Mouse (Mus musculus) midbrain, postnatal 0 days (tissue): ENCODE results near the gene Nktr. TPM values are rescaled to one million over a fixed set of nuclear protein-coding genes. Genes with fewer than 3 reads are reported as not detected.
A peak's percentile ranks its signal among the peaks of the same experiment; 100 is the strongest.

Experiments used
- ATAC-seq: fragments of 200-750 bp; cut with Nextera tagmentation; 2 replicates; pipeline ENCODE4 v1.8.0; 2017; ENCODE audit warnings: moderate number of reproducible peaks, mild to moderate bottlenecking, moderate TSS enrichment, moderate library complexity; ENCODE audit not compliant: low FRiP score
- DNase-seq: peaks from one replicate; pipeline ENCODE4 v3.0.0-alpha.2; 2015; ENCODE audit warnings: low spot score
- H3K27ac ChIP-seq: fragments of 300-500 bp; sonication (generic); 2 replicates; pipeline ENCODE4 v1.5.1; 2014; ENCODE audit warnings: low read depth, mild to moderate bottlenecking, low read length, mixed read lengths
- H3K27me3 ChIP-seq: fragments of 300-500 bp; sonication (generic); 2 replicates; pipeline ENCODE4 v1.6.1; 2014; ENCODE audit warnings: low read length, control low read depth, mixed read lengths; ENCODE audit not compliant: insufficient read depth
- H3K36me3 ChIP-seq: fragments of 300-500 bp; sonication (generic); 2 replicates; pipeline ENCODE4 v1.6.1; 2014; ENCODE audit warnings: low read length, control low read depth, mixed read lengths; ENCODE audit not compliant: insufficient read depth
- H3K4me1 ChIP-seq: fragments of 300-500 bp; sonication (generic); 2 replicates; pipeline ENCODE4 v1.6.1; 2014; ENCODE audit warnings: mild to moderate bottlenecking, control low read depth, antibody characterized with exemption, low read length, mixed read lengths; ENCODE audit not compliant: insufficient read depth
- H3K4me2 ChIP-seq: fragments of 300-500 bp; sonication (generic); 2 replicates; pipeline ENCODE4 v1.6.1; 2014; ENCODE audit warnings: low read depth, mild to moderate bottlenecking, low read length, mixed read lengths; ENCODE audit not compliant: poor library complexity, severe bottlenecking
- H3K4me3 ChIP-seq: fragments of 300-500 bp; sonication (generic); 2 replicates; pipeline ENCODE4 v1.5.1; 2014; ENCODE audit warnings: low read depth, mild to moderate bottlenecking, low read length, moderate library complexity
- H3K9ac ChIP-seq: fragments of 300-500 bp; sonication (generic); replicated peaks from 2 replicates; pipeline ENCODE4 v1.6.1; 2014; ENCODE audit warnings: mild to moderate bottlenecking, low read length, moderate library complexity, mixed read lengths; ENCODE audit not compliant: poor library complexity, severe bottlenecking
- H3K9me3 ChIP-seq: fragments of 300-500 bp; sonication (generic); 2 replicates; pipeline ENCODE4 v1.6.1; 2016; ENCODE audit warnings: low read length, control low read depth
- CTCF ChIP-seq: IDR thresholded peaks from 2 replicates; pipeline ENCODE4 v1.5.1; 2016; ENCODE audit warnings: antibody characterized with exemption, mild to moderate bottlenecking
- WGBS: fragments of 180-500 bp; shearing (Covaris S2); extraction: QIAGEN DNeasy Blood & Tissue Kit; methylation state at CpG from one replicate; pipeline ENCODE4 v1.1.7; 2014; 5-methylcytosine and 5-hydroxymethylcytosine counted together
- polyA plus RNA-seq: library from polyadenylated mRNA; unstranded; fragments of >200 nt; fragmentation: Nextera tagmentation; extraction: Ambion mirVana; gene quantifications from 2 replicates; pipeline ENCODE4 v1.2.1, GENCODE M21; 2015
- total RNA-seq: library from RNA; depleted of rRNA; stranded (reverse); fragments of >200 nt; gene quantifications from 2 replicates; pipeline ENCODE4 v1.2.3, GENCODE M21; 2014

The Nktr gene
- total and polyA plus RNA-seq, 2 experiments from 2014 or later: 50.7 to 71.4 TPM

DNA sequence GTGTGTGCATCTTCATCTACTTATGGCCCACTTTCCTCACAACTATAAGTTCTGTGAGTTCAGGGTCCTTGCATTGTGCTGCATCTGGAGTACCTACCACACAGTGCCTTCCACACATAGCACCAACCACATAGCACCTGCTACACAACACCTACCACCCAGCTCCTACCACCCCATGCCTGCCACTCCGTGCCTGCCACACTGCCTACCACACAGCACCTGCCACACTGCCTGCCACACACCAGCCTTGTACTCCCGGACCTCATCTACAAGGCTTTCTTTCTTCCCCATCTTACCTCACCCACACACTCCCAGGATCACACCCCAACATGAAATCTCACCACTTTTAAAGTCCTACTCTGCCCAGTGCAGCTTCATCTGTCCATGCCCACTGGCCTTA, 67.4 kb downstream of the Nktr start:
- no peaks in the 10 kb centered on the region for H3K4me1 ChIP-seq
- no peak overlapping the region for H3K4me3 ChIP-seq
- 68% methylated on average over 2 of the region's 2 CpGs for WGBS
- H3K36me3 ChIP-seq: no peaks in the 10 kb centered on the region
- no peaks in the 10 kb centered on the region for H3K9me3 ChIP-seq
- TF ChIP-seq CTCF: no peak
- no peaks in the 10 kb centered on the region for H3K27me3 ChIP-seq
- ATAC-seq: no peak
- H3K4me2 ChIP-seq: no peak overlapping the region
- H3K9ac ChIP-seq: no peak overlapping the region
- H3K27ac ChIP-seq: no peak overlapping the region
- no peak for DNase-seq

DNA sequence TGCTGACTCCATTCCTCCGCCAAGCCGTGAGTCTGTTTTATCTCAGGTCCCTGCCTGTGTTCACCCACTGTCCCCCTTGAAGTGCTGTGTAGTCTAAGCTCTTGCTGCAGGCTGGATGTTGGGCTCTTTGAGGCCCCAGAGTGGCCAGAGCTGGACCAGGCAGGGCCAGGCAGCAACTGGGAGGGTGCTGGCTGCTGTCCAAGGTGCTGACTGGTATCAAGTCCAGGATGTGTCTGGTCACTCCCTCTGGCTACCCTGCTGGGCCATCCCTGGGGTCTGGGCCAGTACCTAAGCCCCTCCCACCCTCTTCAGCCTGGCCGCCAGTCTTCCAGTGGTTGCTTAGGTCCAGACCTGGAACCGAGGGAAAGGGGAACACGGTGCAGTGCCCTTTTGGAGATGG, 72.2 kb downstream of the Nktr start:
- 21% methylated on average over 5 of the region's 5 CpGs for WGBS
- no peak for TF ChIP-seq CTCF
- Histone ChIP-seq H3K36me3 (no peaks in the 10 kb centered on the region), H3K9ac (no peak overlapping the region), H3K4me3 (no peak overlapping the region), H3K4me2 (no peak overlapping the region), H3K9me3 (no peaks in the 10 kb centered on the region), H3K4me1 (no peaks in the 10 kb centered on the region), H3K27ac (no peak overlapping the region), H3K27me3 (no peaks in the 10 kb centered on the region)
- peak; percentile 29 for DNase-seq
- no peak for ATAC-seq

DNA sequence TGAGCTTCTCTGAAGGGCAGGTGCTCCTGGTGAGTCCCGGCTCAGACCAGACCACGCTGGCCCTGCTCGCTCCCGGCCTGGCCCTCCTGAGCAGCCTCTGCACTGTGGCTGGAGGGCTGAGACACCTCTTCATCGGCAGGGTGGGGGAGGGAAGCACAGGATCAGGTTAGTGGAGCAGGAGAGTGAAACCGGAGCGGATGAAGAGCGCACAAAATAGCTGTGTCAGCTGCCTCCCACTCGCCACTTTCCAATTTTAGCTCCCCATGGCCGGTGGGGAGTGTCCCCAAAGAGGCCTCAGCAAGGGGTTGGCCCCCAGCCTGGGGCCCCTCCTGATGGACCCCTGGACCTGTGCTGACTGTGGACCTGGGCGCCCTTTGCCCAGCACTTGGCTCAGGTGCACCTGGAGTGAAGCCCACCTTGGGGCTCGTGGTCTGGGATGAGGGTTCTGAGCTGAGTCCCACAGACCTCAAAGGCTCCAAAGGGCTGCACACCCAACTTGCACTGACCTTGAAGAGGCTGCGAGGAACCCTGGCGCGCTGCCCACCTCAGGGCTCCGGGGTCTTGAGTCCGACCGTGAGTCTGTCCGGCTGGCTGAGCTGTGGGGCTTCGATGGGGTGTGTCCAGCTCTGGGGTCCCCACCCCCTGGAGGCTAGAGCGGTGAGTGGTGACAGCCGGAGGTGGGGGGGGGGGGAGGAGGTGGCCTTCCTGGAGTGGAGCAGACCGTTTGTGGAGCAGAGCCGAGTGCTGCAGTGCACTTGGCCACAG, 73.0 kb downstream of the Nktr start, which contains the start of gene Hhatl:
Gene Hhatl, minus strand, starts transcription at position 751 of the 765 bp plus-strand sequence.
- TF ChIP-seq CTCF: no peak
- Histone ChIP-seq H3K4me3 (no peak within 1 kb of the TSS), H3K27me3 (no peaks in the 10 kb centered on the region), H3K9me3 (no peaks in the 10 kb centered on the region), H3K36me3 (no peaks in the 10 kb centered on the region), H3K4me1 (no peaks in the 10 kb centered on the region), H3K4me2 (no peak within 1 kb of the TSS), H3K27ac (no peak within 1 kb of the TSS), H3K9ac (no peak within 1 kb of the TSS)
- WGBS: 44% methylated on average over 23 of the region's 24 CpGs
- DNase-seq: no peak
- ATAC-seq: no peak

DNA sequence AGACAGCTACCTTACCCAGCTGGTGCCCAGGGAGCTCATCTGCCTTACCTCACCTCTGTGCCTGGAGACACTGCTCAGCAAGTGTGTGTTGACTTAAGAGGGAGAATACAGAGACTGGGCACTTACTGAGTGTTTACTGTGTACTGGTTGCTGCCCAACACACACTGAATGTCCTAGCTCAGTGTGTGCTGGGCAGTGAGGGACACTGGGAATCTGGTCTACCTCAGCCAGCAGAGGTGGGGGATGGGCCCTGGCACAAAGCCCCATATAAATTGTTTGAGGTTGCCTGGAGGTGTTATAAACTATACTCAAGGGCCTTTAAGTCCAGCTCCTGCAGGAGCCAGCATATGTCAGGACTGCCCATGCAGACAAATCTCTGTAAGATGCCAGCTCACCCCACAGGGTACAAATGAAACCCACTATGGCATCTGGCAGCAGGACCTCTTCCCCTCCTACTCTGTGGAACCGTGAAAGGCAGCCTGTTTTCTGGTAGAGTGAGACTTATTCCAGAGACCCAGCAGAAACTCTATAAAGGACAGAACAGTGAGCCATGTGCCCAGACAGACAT, 76.1 kb downstream of the Nktr start:
- TF ChIP-seq CTCF: no peak
- no peaks in the 10 kb centered on the region for H3K36me3 ChIP-seq
- H3K9ac ChIP-seq: no peak overlapping the region
- ATAC-seq: no peak
- DNase-seq: peak; percentile 56
- H3K27me3 ChIP-seq: no peaks in the 10 kb centered on the region
- H3K27ac ChIP-seq: no peak overlapping the region
- no peak overlapping the region for H3K4me3 ChIP-seq
- WGBS: 57% methylated on average over 1 of the region's 1 CpGs
- no peaks in the 10 kb centered on the region for H3K4me1 ChIP-seq
- no peak overlapping the region for H3K4me2 ChIP-seq
- no peaks in the 10 kb centered on the region for H3K9me3 ChIP-seq

DNA sequence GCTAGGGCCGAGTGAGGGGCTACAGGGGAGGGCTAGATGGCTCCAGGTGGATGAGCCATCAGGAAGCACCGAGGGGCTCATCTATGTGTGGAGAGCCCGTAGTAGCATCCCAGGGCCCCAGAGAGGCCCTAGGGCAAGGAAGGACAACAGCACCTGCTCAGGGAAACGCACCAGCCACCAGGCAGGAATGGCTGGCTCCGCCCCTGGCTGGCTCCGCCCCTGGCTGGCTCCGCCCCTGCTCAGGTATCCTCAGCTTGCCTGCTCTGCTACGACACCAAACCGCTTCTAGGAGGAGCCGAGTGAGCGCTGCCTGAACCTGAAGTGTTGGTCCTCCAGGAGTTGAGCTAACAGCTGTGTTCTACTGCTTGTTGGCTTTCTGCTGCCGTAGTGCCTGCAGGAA, 78.8 kb downstream of the Nktr start:
- no peaks in the 10 kb centered on the region for H3K27me3 ChIP-seq
- ATAC-seq (0 out of 2 replicates have a peak, but pooled peaks have one; percentile 9), DNase-seq (no peak)
- H3K36me3 ChIP-seq: no peaks in the 10 kb centered on the region
- H3K4me3 ChIP-seq: no peak overlapping the region
- no peaks in the 10 kb centered on the region for H3K9me3 ChIP-seq
- no peak overlapping the region for H3K4me2 ChIP-seq
- H3K4me1 ChIP-seq: no peaks in the 10 kb centered on the region
- H3K9ac ChIP-seq: no peak overlapping the region
- WGBS: 30% methylated on average over 12 of the region's 12 CpGs
- no peak overlapping the region for H3K27ac ChIP-seq
- TF ChIP-seq CTCF: no peak

DNA sequence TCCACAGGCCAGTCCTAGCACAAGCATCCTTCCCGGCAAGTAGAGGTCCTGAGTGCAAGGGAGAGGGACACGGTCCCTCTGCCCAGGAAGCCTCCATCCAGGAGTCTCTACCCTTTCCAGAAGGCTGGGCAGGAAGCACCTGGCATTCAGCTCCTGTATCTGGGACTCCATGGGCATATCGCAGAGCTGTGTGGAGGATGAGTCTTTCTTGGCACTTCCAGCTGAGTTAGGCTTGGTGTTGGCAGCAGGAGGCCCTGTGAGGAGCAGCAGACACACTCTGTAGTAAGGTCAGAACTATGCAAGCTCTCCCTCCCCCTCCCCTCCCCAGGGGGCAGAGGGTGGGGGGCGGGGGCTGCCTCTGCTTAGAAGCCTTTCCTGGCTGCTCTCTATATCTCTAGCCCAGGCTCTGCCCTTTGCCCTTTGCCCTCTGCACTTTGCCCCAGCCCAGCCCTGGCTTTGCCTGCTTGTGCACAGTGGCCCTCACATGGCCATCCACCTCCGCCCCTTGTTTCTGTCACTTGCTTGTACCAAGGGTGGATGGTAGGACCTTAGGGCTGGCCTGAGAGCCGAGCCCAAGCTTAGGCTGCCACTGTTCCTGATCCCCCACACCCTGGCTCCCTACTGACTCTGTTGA, 80.0 kb downstream of the Nktr start:
- Histone ChIP-seq H3K9me3 (no peaks in the 10 kb centered on the region), H3K4me2 (no peak overlapping the region), H3K4me3 (no peak overlapping the region), H3K27me3 (no peaks in the 10 kb centered on the region), H3K4me1 (no peaks in the 10 kb centered on the region), H3K27ac (no peak overlapping the region), H3K9ac (no peak overlapping the region), H3K36me3 (no peaks in the 10 kb centered on the region)
- DNase-seq (no peak), ATAC-seq (no peak)
- TF ChIP-seq CTCF: no peak
- 38% methylated on average over 6 of the region's 6 CpGs for WGBS
